Mouse (Mus musculus) lung, embryonic 15.5 days (tissue): ENCODE data around the gene Scamp3. TPM values are rescaled to one million over a fixed set of nuclear protein-coding genes. Genes with fewer than 3 reads are reported as not detected.
A peak's percentile ranks its signal among the peaks of the same experiment; 100 is the strongest.

Experiments used
- ATAC-seq: fragments of 200-750 bp; cut with Nextera tagmentation; 2 replicates; pipeline ENCODE4 v1.8.0; 2017; ENCODE audit warnings: moderate number of reproducible peaks, borderline replicate concordance; ENCODE audit not compliant: low FRiP score, low TSS enrichment; ENCODE audit errors: extremely low read depth
- H3K27ac ChIP-seq: fragments of 300-500 bp; sonication (generic); 2 replicates; pipeline ENCODE4 v1.5.1; 2015; ENCODE audit warnings: moderate library complexity, mild to moderate bottlenecking, inconsistent platforms
- H3K27me3 ChIP-seq: fragments of 300-500 bp; sonication (generic); 2 replicates; pipeline ENCODE4 v1.6.1; 2015; ENCODE audit warnings: inconsistent platforms
- H3K36me3 ChIP-seq: fragments of 300-500 bp; sonication (generic); 2 replicates; pipeline ENCODE4 v1.6.1; 2015; ENCODE audit warnings: inconsistent platforms
- H3K4me1 ChIP-seq: fragments of 300-500 bp; sonication (generic); 2 replicates; pipeline ENCODE4 v1.6.1; 2015; ENCODE audit warnings: inconsistent platforms
- H3K4me2 ChIP-seq: fragments of 300-500 bp; sonication (generic); 2 replicates; pipeline ENCODE4 v1.6.1; 2015; ENCODE audit warnings: inconsistent platforms, mild to moderate bottlenecking, moderate library complexity
- H3K4me3 ChIP-seq: fragments of 300-500 bp; sonication (generic); 2 replicates; pipeline ENCODE4 v1.5.1; 2015; ENCODE audit warnings: mild to moderate bottlenecking, inconsistent platforms
- H3K9ac ChIP-seq: fragments of 300-500 bp; sonication (generic); 2 replicates; pipeline ENCODE4 v1.6.1; 2015; ENCODE audit warnings: inconsistent platforms
- H3K9me3 ChIP-seq: fragments of 300-500 bp; sonication (generic); 2 replicates; pipeline ENCODE4 v1.6.1; 2016; ENCODE audit warnings: inconsistent platforms
- WGBS: fragments of 180-500 bp; shearing (Covaris S2); methylation state at CpG from one replicate; pipeline ENCODE4 v1.1.7; 2015; 5-methylcytosine and 5-hydroxymethylcytosine counted together
- polyA plus RNA-seq: library from polyadenylated mRNA; unstranded; fragments of >200 nt; fragmentation: Nextera tagmentation; extraction: Ambion mirVana; gene quantifications from 2 replicates; pipeline ENCODE4 v1.2.1, GENCODE M21; 2015

The Scamp3 gene
- polyA plus RNA-seq, result 106 and 110 TPM in 2 replicates

GRCm38 (mm10) chr3:89177242-89178106 lies at the start of gene Scamp3:
Gene Scamp3, plus strand, starts transcription at chr3:89177473.
- Histone ChIP-seq H3K27me3 (no peaks in the 10 kb centered on the region), H3K4me3 (peak within 1 kb of the TSS; percentile 85), H3K4me1 (peaks cover 19% of the 10 kb centered on the region), H3K9ac (peak within 1 kb of the TSS; percentile 85), H3K4me2 (peak within 1 kb of the TSS; percentile 88), H3K36me3 (peaks cover 72% of the 10 kb centered on the region), H3K27ac (peak within 1 kb of the TSS; percentile 68), H3K9me3 (no peaks in the 10 kb centered on the region)
- peak; percentile 93 for ATAC-seq
- WGBS, result under 1% methylated on average over 43 of the region's 43 CpGs

- Histone ChIP-seq H3K9ac (no peak overlapping the region), H3K9me3 (no peaks in the 10 kb centered on the region), H3K4me2 (no peak overlapping the region), H3K4me3 (no peak overlapping the region), H3K36me3 (no peaks in the 10 kb centered on the region), H3K27me3 (no peaks in the 10 kb centered on the region), H3K27ac (no peak overlapping the region), H3K4me1 (peaks cover 7% of the 10 kb centered on the region; the same call in 1 of the 2 replicates)
- 67% methylated on average over 3 of the region's 3 CpGs for WGBS
- no peak for ATAC-seq
Observed at GRCm38 (mm10) chr3:89129908-89130307, 47.4 kb upstream of the Scamp3 start.

GRCm38 (mm10) chr3:89131816-89132215 lies 45.5 kb upstream of the Scamp3 start:
- Histone ChIP-seq H3K4me2 (peak overlapping the region; percentile 68), H3K9me3 (no peaks in the 10 kb centered on the region), H3K36me3 (no peaks in the 10 kb centered on the region), H3K9ac (no peak overlapping the region), H3K27ac (no peak overlapping the region), H3K27me3 (no peaks in the 10 kb centered on the region), H3K4me3 (no peak overlapping the region), H3K4me1 (peaks cover 7% of the 10 kb centered on the region; the same call in 1 of the 2 replicates)
- 36% methylated on average over 4 of the region's 4 CpGs for WGBS
- no peak for ATAC-seq

- peak; percentile 68; the same call in 1 of the 2 replicates for ATAC-seq
- Histone ChIP-seq H3K27me3 (no peaks in the 10 kb centered on the region), H3K9ac (no peak overlapping the region; the same call in 1 of the 2 replicates), H3K9me3 (no peaks in the 10 kb centered on the region), H3K27ac (no peak overlapping the region), H3K4me1 (peaks cover 7% of the 10 kb centered on the region; the same call in 1 of the 2 replicates), H3K4me2 (peak overlapping the region; percentile 68), H3K4me3 (peak overlapping the region; percentile 32), H3K36me3 (no peaks in the 10 kb centered on the region)
- 10% methylated on average over 30 of the region's 30 CpGs for WGBS
Observed at GRCm38 (mm10) chr3:89132285-89133062, 44.8 kb upstream of the Scamp3 start.

GRCm38 (mm10) chr3:89133063-89133450 lies 44.2 kb upstream of the Scamp3 start:
- H3K9me3 ChIP-seq, result no peaks in the 10 kb centered on the region
- H3K4me3 ChIP-seq, result no peak overlapping the region
- no peak overlapping the region for H3K9ac ChIP-seq
- no peak overlapping the region for H3K4me2 ChIP-seq
- no peaks in the 10 kb centered on the region for H3K36me3 ChIP-seq
- no peak overlapping the region for H3K27ac ChIP-seq
- no peaks in the 10 kb centered on the region for H3K27me3 ChIP-seq
- WGBS, result 60% methylated on average over 7 of the region's 7 CpGs
- peaks cover 7% of the 10 kb centered on the region; the same call in 1 of the 2 replicates for H3K4me1 ChIP-seq
- ATAC-seq, result no peak

- Histone ChIP-seq H3K4me3 (no peak overlapping the region), H3K4me2 (no peak overlapping the region), H3K36me3 (no peaks in the 10 kb centered on the region), H3K27me3 (no peaks in the 10 kb centered on the region), H3K9ac (no peak overlapping the region), H3K4me1 (peaks cover 7% of the 10 kb centered on the region; the same call in 1 of the 2 replicates), H3K27ac (no peak overlapping the region), H3K9me3 (no peaks in the 10 kb centered on the region)
- ATAC-seq, result no peak
- WGBS, result 62% methylated on average over 1 of the region's 1 CpGs
Observed at GRCm38 (mm10) chr3:89133752-89134151, 43.5 kb upstream of the Scamp3 start.

GRCm38 (mm10) chr3:89135958-89136357 lies 41.3 kb upstream of the Scamp3 start, which contains the start of gene Pklr:
Gene Pklr, plus strand, starts transcription at chr3:89136142.
- WGBS, result 50% methylated on average over 3 of the region's 3 CpGs
- Histone ChIP-seq H3K4me2 (no peak within 1 kb of the TSS), H3K4me1 (peaks cover 7% of the 10 kb centered on the region; the same call in 1 of the 2 replicates), H3K9me3 (no peaks in the 10 kb centered on the region), H3K27me3 (no peaks in the 10 kb centered on the region), H3K4me3 (no peak within 1 kb of the TSS), H3K27ac (no peak within 1 kb of the TSS), H3K9ac (no peak within 1 kb of the TSS), H3K36me3 (no peaks in the 10 kb centered on the region)
- ATAC-seq, result no peak

GRCm38 (mm10) chr3:89136365-89136764 lies 40.9 kb upstream of the Scamp3 start:
- no peak overlapping the region for H3K9ac ChIP-seq
- ATAC-seq, result peak; percentile 51; the same call in 1 of the 2 replicates
- no peaks in the 10 kb centered on the region for H3K36me3 ChIP-seq
- H3K4me2 ChIP-seq, result no peak overlapping the region
- H3K27me3 ChIP-seq, result no peaks in the 10 kb centered on the region
- H3K9me3 ChIP-seq, result no peaks in the 10 kb centered on the region
- H3K4me3 ChIP-seq, result no peak overlapping the region
- peaks cover 7% of the 10 kb centered on the region; the same call in 1 of the 2 replicates for H3K4me1 ChIP-seq
- 29% methylated on average over 9 of the region's 9 CpGs for WGBS
- no peak overlapping the region for H3K27ac ChIP-seq

GRCm38 (mm10) chr3:89144821-89145220 lies 32.5 kb upstream of the Scamp3 start:
- Histone ChIP-seq H3K36me3 (no peaks in the 10 kb centered on the region), H3K27me3 (peaks cover 26% of the 10 kb centered on the region), H3K9ac (no peak overlapping the region), H3K27ac (no peak overlapping the region), H3K4me2 (no peak overlapping the region), H3K9me3 (no peaks in the 10 kb centered on the region), H3K4me1 (peaks cover 6% of the 10 kb centered on the region; the same call in 1 of the 2 replicates), H3K4me3 (no peak overlapping the region)
- WGBS, result 67% methylated on average over 10 of the region's 10 CpGs
- ATAC-seq, result no peak

- no peak overlapping the region for H3K9ac ChIP-seq
- H3K4me3 ChIP-seq, result no peak overlapping the region
- H3K27me3 ChIP-seq, result peaks cover 32% of the 10 kb centered on the region
- H3K9me3 ChIP-seq, result no peaks in the 10 kb centered on the region
- no peak for ATAC-seq
- no peak overlapping the region for H3K4me2 ChIP-seq
- H3K36me3 ChIP-seq, result no peaks in the 10 kb centered on the region
- peaks cover 6% of the 10 kb centered on the region; the same call in 1 of the 2 replicates for H3K4me1 ChIP-seq
- WGBS, result 62% methylated on average over 8 of the region's 8 CpGs
- H3K27ac ChIP-seq, result no peak overlapping the region
Observed at GRCm38 (mm10) chr3:89145566-89145965, 31.7 kb upstream of the Scamp3 start.

GRCm38 (mm10) chr3:89147101-89147978 lies 29.9 kb upstream of the Scamp3 start:
- H3K9ac ChIP-seq, result no peak overlapping the region
- H3K27ac ChIP-seq, result no peak overlapping the region
- peak overlapping the region; percentile 26 for H3K4me3 ChIP-seq
- H3K4me2 ChIP-seq, result peak overlapping the region; percentile 71
- H3K4me1 ChIP-seq, result peaks cover 6% of the 10 kb centered on the region; the same call in 1 of the 2 replicates
- no peaks in the 10 kb centered on the region for H3K36me3 ChIP-seq
- peak; percentile 69; the same call in 1 of the 2 replicates for ATAC-seq
- H3K27me3 ChIP-seq, result peaks cover 36% of the 10 kb centered on the region
- WGBS, result 18% methylated on average over 26 of the region's 26 CpGs
- H3K9me3 ChIP-seq, result no peaks in the 10 kb centered on the region
